Mouse (Mus musculus) spleen, adult 2 months (tissue): Measurements from ENCODE around the gene Them7.

Source experiments
- CTCF ChIP-seq: fragments of 200-500 bp; IDR thresholded peaks from 2 replicates; pipeline ENCODE4 v1.5.1; 2011; ENCODE audit warnings: mild to moderate bottlenecking, inconsistent platforms; ENCODE audit not compliant: insufficient read depth, insufficient read length, insufficient replicate concordance; ENCODE audit errors: extremely low read depth
- POLR2A ChIP-seq: fragments of 200-500 bp; IDR thresholded peaks from 2 replicates; pipeline ENCODE4 v1.6.1; 2011; ENCODE audit warnings: low read depth, low read length, inconsistent platforms

- TF ChIP-seq CTCF (no peak), POLR2A (no peak)
These were observed 17.5 kb upstream of the Them7 start for GRCm38 (mm10) chr2:105206563-105207174.
